38 mouse cellular contexts compared by ENCODE assay signal in genomic region chr1:34468051-34468450, GRCm38 (mm10). TPM values are rescaled to one million over a fixed set of nuclear protein-coding genes. Genes with fewer than 3 reads are reported as not detected.
DNase-seq lines count a peak whose midpoint lies in the region; ATAC-seq and TF ChIP-seq lines count a peak whose summit lies in the region.
"Had no signal": no experiment of that assay in that cellular context is flagged by ENCODE, and none has a peak within 500 bp of the region (broad histone marks: within the 10 kb centered on the region; RNA-seq: fewer than 3 reads in every experiment).

No protein-coding gene starts in this region.

- 0 out of 2 replicates have a peak, but pooled peaks cover 4% of the 10 kb centered on the region for H3K27me3 ChIP-seq in liver, postnatal 0 days (ENCODE audit: insufficient read depth, low read length)
- H3K27me3 ChIP-seq in liver, embryonic 11.5 days (replicated peaks; ENCODE audit: control insufficient read depth, insufficient read depth, low read length): 0 out of 2 replicates have a peak, but pooled peaks cover 5% of the 10 kb centered on the region
- H3K27me3 ChIP-seq in midbrain, embryonic 15.5 days (replicated peaks): peaks cover 12% of the 10 kb centered on the region
- H3K27me3 ChIP-seq in midbrain, embryonic 11.5 days (ENCODE audit: control insufficient read depth, insufficient read depth, low read length): peaks cover 14% of the 10 kb centered on the region
- peaks cover 22% of the 10 kb centered on the region for H3K27me3 ChIP-seq in hindbrain, embryonic 12.5 days

- WGBS in liver, postnatal 0 days (ENCODE audit: insufficient replicate concordance): 29% methylated on average over 3 of the region's 3 CpGs
- WGBS in liver, embryonic 11.5 days: 32% methylated on average over 3 of the region's 3 CpGs
- WGBS in midbrain, embryonic 15.5 days: 66% methylated on average over 3 of the region's 3 CpGs
- 63% methylated on average over 3 of the region's 3 CpGs for WGBS in midbrain, embryonic 11.5 days
- WGBS in hindbrain, embryonic 12.5 days: 69% methylated on average over 3 of the region's 3 CpGs

- no peak overlapping the region for H3K4me3 ChIP-seq in liver, postnatal 0 days (ENCODE audit: low read depth, low read length)
- H3K4me3 ChIP-seq in liver, embryonic 11.5 days (ENCODE audit: low read depth, low read length): no peak overlapping the region
- H3K4me3 ChIP-seq in midbrain, embryonic 15.5 days: no peak overlapping the region
- no peak overlapping the region for H3K4me3 ChIP-seq in midbrain, embryonic 11.5 days (ENCODE audit: low read depth, low read length)
- no peak overlapping the region for H3K4me3 ChIP-seq in hindbrain, embryonic 12.5 days
- H3K4me3 ChIP-seq: embryonic facial prominence, embryonic 13.5 days; forebrain, embryonic 10.5 days; forebrain, embryonic 15.5 days; hindbrain, embryonic 15.5 days; kidney, embryonic 15.5 days; left cerebral cortex, adult 2 months; limb, embryonic 13.5 days; liver, embryonic 12.5 days; neural tube, embryonic 13.5 days had no signal

- no peak for ATAC-seq in liver, postnatal 0 days
- no peak for ATAC-seq in liver, embryonic 11.5 days (replicated peaks; ENCODE audit: low FRiP score)
- no peak for ATAC-seq in midbrain, embryonic 15.5 days (replicated peaks)
- no peak for ATAC-seq in midbrain, embryonic 11.5 days (ENCODE audit: low FRiP score)
- ATAC-seq in granulocyte monocyte progenitor cell, adult 5-6 weeks (replicated peaks; ENCODE audit: poor library complexity, severe bottlenecking): peak; percentile 35
- peak; percentile 9 for ATAC-seq in megakaryocyte progenitor cell, adult 5-6 weeks (replicated peaks; ENCODE audit: poor library complexity)
- ATAC-seq in hindbrain, embryonic 12.5 days (ENCODE audit: low FRiP score): no peak
- ATAC-seq in activated CD4-positive, CD25-positive, alpha-beta regulatory T cell, adult 4 months: no peak
- ATAC-seq: forebrain, embryonic 15.5 days; liver, embryonic 12.5 days had no signal

- no peaks in the 10 kb centered on the region for H3K36me3 ChIP-seq in liver, postnatal 0 days (replicated peaks; ENCODE audit: insufficient read depth, low read length)
- no peaks in the 10 kb centered on the region for H3K36me3 ChIP-seq in liver, embryonic 11.5 days (ENCODE audit: control insufficient read depth, insufficient read depth, low read length)
- no peaks in the 10 kb centered on the region for H3K36me3 ChIP-seq in midbrain, embryonic 15.5 days (replicated peaks)
- no peaks in the 10 kb centered on the region for H3K36me3 ChIP-seq in midbrain, embryonic 11.5 days (ENCODE audit: control insufficient read depth, insufficient read depth, low read length)
- H3K36me3 ChIP-seq in hindbrain, embryonic 12.5 days: no peaks in the 10 kb centered on the region
- H3K36me3 ChIP-seq: embryonic facial prominence, embryonic 13.5 days; forebrain, embryonic 10.5 days; forebrain, embryonic 15.5 days; hindbrain, embryonic 15.5 days; kidney, embryonic 15.5 days; limb, embryonic 13.5 days; liver, embryonic 12.5 days; neural tube, embryonic 13.5 days had no signal

- H3K9ac ChIP-seq in liver, postnatal 0 days (replicated peaks): no peak overlapping the region; the same call in 1 of the 2 replicates
- no peak overlapping the region for H3K9ac ChIP-seq in liver, embryonic 11.5 days (ENCODE audit: low read depth, low read length)
- no peak overlapping the region for H3K9ac ChIP-seq in midbrain, embryonic 15.5 days
- H3K9ac ChIP-seq in midbrain, embryonic 11.5 days (ENCODE audit: low read length): no peak overlapping the region
- no peak overlapping the region for H3K9ac ChIP-seq in hindbrain, embryonic 12.5 days
- H3K9ac ChIP-seq: embryonic facial prominence, embryonic 13.5 days; forebrain, embryonic 15.5 days; hindbrain, embryonic 15.5 days; kidney, embryonic 15.5 days; limb, embryonic 13.5 days; liver, embryonic 12.5 days; neural tube, embryonic 13.5 days had no signal

- no peak overlapping the region for H3K4me2 ChIP-seq in liver, postnatal 0 days (ENCODE audit: low read depth, low read length)
- H3K4me2 ChIP-seq in liver, embryonic 11.5 days: no peak overlapping the region
- H3K4me2 ChIP-seq in midbrain, embryonic 15.5 days: no peak overlapping the region
- no peak overlapping the region for H3K4me2 ChIP-seq in midbrain, embryonic 11.5 days
- no peak overlapping the region for H3K4me2 ChIP-seq in hindbrain, embryonic 12.5 days (replicated peaks)
- H3K4me2 ChIP-seq: embryonic facial prominence, embryonic 13.5 days; forebrain, embryonic 15.5 days; heart, embryonic 11.5 days; hindbrain, embryonic 15.5 days; kidney, embryonic 15.5 days; limb, embryonic 13.5 days; liver, embryonic 12.5 days; neural tube, embryonic 13.5 days had no signal

- H3K4me1 ChIP-seq in liver, postnatal 0 days (ENCODE audit: insufficient read depth): peaks cover 18% of the 10 kb centered on the region
- peaks cover 6% of the 10 kb centered on the region for H3K4me1 ChIP-seq in liver, embryonic 11.5 days (replicated peaks; ENCODE audit: control insufficient read depth, insufficient read depth, low read length)
- peaks cover 12% of the 10 kb centered on the region for H3K4me1 ChIP-seq in midbrain, embryonic 15.5 days
- peaks cover 10% of the 10 kb centered on the region for H3K4me1 ChIP-seq in midbrain, embryonic 11.5 days (ENCODE audit: control insufficient read depth, insufficient read depth, low read length)
- H3K4me1 ChIP-seq in hindbrain, embryonic 12.5 days: peaks cover 8% of the 10 kb centered on the region
- H3K4me1 ChIP-seq: embryonic facial prominence, embryonic 13.5 days had no signal

- DNase-seq in liver, postnatal 0 days: no peak
- DNase-seq in liver, embryonic 11.5 days (ENCODE audit: low spot score): no peak
- no peak for DNase-seq in midbrain, embryonic 11.5 days (ENCODE audit: low spot score, missing footprints)
- DNase-seq: adrenal gland, adult 2 months; adrenal gland, postnatal 36 days; cerebellum, adult 9-10 months; gastrocnemius, postnatal 25 days; heart, adult 18-20 months; heart, postnatal 36 days; kidney, adult 18-20 months; kidney, postnatal 25 days; lung, adult 18-20 months; right cerebral cortex, postnatal 25 days; thymus, adult 18-20 months; thymus, postnatal 25 days had no signal

- no peak for TF ChIP-seq EP300 in liver, postnatal 0 days (IDR thresholded peaks at IDR 0.05; ENCODE audit: low read depth)

- no peak for TF ChIP-seq CTCF in liver, postnatal 0 days (IDR thresholded peaks at IDR 0.05; ENCODE audit: low read depth)

- no peaks in the 10 kb centered on the region for H3K9me3 ChIP-seq in liver, postnatal 0 days (ENCODE audit: low read length)
- no peaks in the 10 kb centered on the region for H3K9me3 ChIP-seq in liver, embryonic 11.5 days (ENCODE audit: control insufficient read depth, low read length)
- H3K9me3 ChIP-seq in midbrain, embryonic 15.5 days: no peaks in the 10 kb centered on the region
- H3K9me3 ChIP-seq in midbrain, embryonic 11.5 days (ENCODE audit: control insufficient read depth, low read length): no peaks in the 10 kb centered on the region
- no peaks in the 10 kb centered on the region for H3K9me3 ChIP-seq in hindbrain, embryonic 12.5 days (replicated peaks)
- H3K9me3 ChIP-seq: embryonic facial prominence, embryonic 13.5 days; forebrain, embryonic 10.5 days; forebrain, embryonic 15.5 days; hindbrain, embryonic 15.5 days; kidney, embryonic 15.5 days; limb, embryonic 13.5 days; liver, embryonic 12.5 days; neural tube, embryonic 13.5 days had no signal

- peak overlapping the region; percentile 22; the same call in 1 of the 2 replicates for H3K27ac ChIP-seq in liver, postnatal 0 days (ENCODE audit: low read depth)
- H3K27ac ChIP-seq in liver, embryonic 11.5 days (ENCODE audit: low read depth, low read length): no peak overlapping the region; the same call in 1 of the 2 replicates
- 0 out of 2 replicates have a peak overlapping the region, but pooled peaks have one; percentile 21 for H3K27ac ChIP-seq in midbrain, embryonic 15.5 days
- no peak overlapping the region for H3K27ac ChIP-seq in midbrain, embryonic 11.5 days (ENCODE audit: low read depth, low read length)
- H3K27ac ChIP-seq in hindbrain, embryonic 12.5 days: no peak overlapping the region
- H3K27ac ChIP-seq: embryonic facial prominence, embryonic 13.5 days; forebrain, embryonic 10.5 days; forebrain, embryonic 15.5 days; hindbrain, embryonic 15.5 days; kidney, embryonic 15.5 days; left cerebral cortex, adult 2 months; limb, embryonic 13.5 days; liver, embryonic 12.5 days; neural tube, embryonic 13.5 days; stomach, postnatal 0 days had no signal

RNA-seq across cellular contexts. Expression of gene Ptpn18, which starts 8.5 kb away (rescaled TPM):
- polyA plus RNA-seq in liver, postnatal 0 days (2015; fragmentation: Nextera tagmentation; extraction: Ambion mirVana): 28.2 and 32.1 TPM in 2 replicates
- polyA plus RNA-seq in liver, embryonic 11.5 days (2014; fragmentation: Nextera tagmentation; extraction: Ambion mirVana): 23.2 and 23.5 TPM in 2 replicates
- polyA plus RNA-seq in midbrain, embryonic 15.5 days (2015; fragmentation: Nextera tagmentation; extraction: Ambion mirVana): 4.8 and 7.1 TPM in 2 replicates
- polyA plus RNA-seq in midbrain, embryonic 11.5 days (2014; fragmentation: Nextera tagmentation; extraction: Ambion mirVana): 5.5 and 7.3 TPM in 2 replicates
- 46.9 and 56.7 TPM in 2 replicates for total RNA-seq in granulocyte monocyte progenitor cell, adult 5-6 weeks (2014; fragmentation: Nextera tagmentation)
- 292 and 344 TPM in 2 replicates for total RNA-seq in granulocyte monocyte progenitor cell, adult 5-6 weeks (2017)
- total RNA-seq in megakaryocyte progenitor cell, adult 5-6 weeks (2015): 51.7 and 55.5 TPM in 2 replicates
- total RNA-seq in megakaryocyte progenitor cell, adult 5-6 weeks (2017): 287 and 316 TPM in 2 replicates
- polyA plus RNA-seq in hindbrain, embryonic 12.5 days (2016; fragmentation: Nextera tagmentation; extraction: Ambion mirVana): 6.9 and 12.0 TPM in 2 replicates
- 100 to 1,000 TPM; 175 to 257 TPM for polyA plus RNA-seq in activated CD4-positive, CD25-positive, alpha-beta regulatory T cell, adult 4 months (2017; shearing (Covaris generic))

RNA-seq across cellular contexts. Expression of gene Imp4, which starts 28.4 kb away (rescaled TPM):
- polyA plus RNA-seq in liver, postnatal 0 days (2015; fragmentation: Nextera tagmentation; extraction: Ambion mirVana): 37.6 and 41.6 TPM in 2 replicates
- 141 and 156 TPM in 2 replicates for polyA plus RNA-seq in liver, embryonic 11.5 days (2014; fragmentation: Nextera tagmentation; extraction: Ambion mirVana)
- 54.3 and 54.7 TPM in 2 replicates for polyA plus RNA-seq in midbrain, embryonic 15.5 days (2015; fragmentation: Nextera tagmentation; extraction: Ambion mirVana)
- 90.3 and 94.0 TPM in 2 replicates for polyA plus RNA-seq in midbrain, embryonic 11.5 days (2014; fragmentation: Nextera tagmentation; extraction: Ambion mirVana)
- total RNA-seq in granulocyte monocyte progenitor cell, adult 5-6 weeks (2014; fragmentation: Nextera tagmentation): 45.9 and 50.4 TPM in 2 replicates
- total RNA-seq in granulocyte monocyte progenitor cell, adult 5-6 weeks (2017): 26.2 and 35.9 TPM in 2 replicates
- total RNA-seq in megakaryocyte progenitor cell, adult 5-6 weeks (2015): 53.6 and 69.7 TPM in 2 replicates
- total RNA-seq in megakaryocyte progenitor cell, adult 5-6 weeks (2017): 29.5 and 32.1 TPM in 2 replicates
- polyA plus RNA-seq in hindbrain, embryonic 12.5 days (2016; fragmentation: Nextera tagmentation; extraction: Ambion mirVana): 69.7 and 70.1 TPM in 2 replicates
- 100 to 1,000 TPM; 105 to 131 TPM for polyA plus RNA-seq in activated CD4-positive, CD25-positive, alpha-beta regulatory T cell, adult 4 months (2017; shearing (Covaris generic))

RNA-seq across cellular contexts. Expression of gene Ccdc115, which starts 28.6 kb away (rescaled TPM):
- polyA plus RNA-seq in liver, postnatal 0 days (2015; fragmentation: Nextera tagmentation; extraction: Ambion mirVana): 19.0 and 21.0 TPM in 2 replicates
- 65.5 and 65.9 TPM in 2 replicates for polyA plus RNA-seq in liver, embryonic 11.5 days (2014; fragmentation: Nextera tagmentation; extraction: Ambion mirVana)
- polyA plus RNA-seq in midbrain, embryonic 15.5 days (2015; fragmentation: Nextera tagmentation; extraction: Ambion mirVana): 70.6 and 71.2 TPM in 2 replicates
- 73.9 and 78.3 TPM in 2 replicates for polyA plus RNA-seq in midbrain, embryonic 11.5 days (2014; fragmentation: Nextera tagmentation; extraction: Ambion mirVana)
- total RNA-seq in granulocyte monocyte progenitor cell, adult 5-6 weeks (2014; fragmentation: Nextera tagmentation): 45.7 and 60.2 TPM in 2 replicates
- 70.6 and 81.4 TPM in 2 replicates for total RNA-seq in granulocyte monocyte progenitor cell, adult 5-6 weeks (2017)
- total RNA-seq in megakaryocyte progenitor cell, adult 5-6 weeks (2015): 52.4 and 54.5 TPM in 2 replicates
- total RNA-seq in megakaryocyte progenitor cell, adult 5-6 weeks (2017): 65.5 and 65.9 TPM in 2 replicates
- 61.4 and 62.9 TPM in 2 replicates for polyA plus RNA-seq in hindbrain, embryonic 12.5 days (2016; fragmentation: Nextera tagmentation; extraction: Ambion mirVana)
- 10 to 100 TPM; 35.5 to 37.9 TPM for polyA plus RNA-seq in activated CD4-positive, CD25-positive, alpha-beta regulatory T cell, adult 4 months (2017; shearing (Covaris generic))

RNA-seq across cellular contexts. Expression of gene Prss39, which starts 30.2 kb away (rescaled TPM):
- polyA plus RNA-seq in liver, postnatal 0 days (2015; fragmentation: Nextera tagmentation; extraction: Ambion mirVana): not detected in 2 replicates
- polyA plus RNA-seq in liver, embryonic 11.5 days (2014; fragmentation: Nextera tagmentation; extraction: Ambion mirVana): not detected in 2 replicates
- polyA plus RNA-seq in midbrain, embryonic 15.5 days (2015; fragmentation: Nextera tagmentation; extraction: Ambion mirVana): not detected in 2 replicates
- polyA plus RNA-seq in midbrain, embryonic 11.5 days (2014; fragmentation: Nextera tagmentation; extraction: Ambion mirVana): not detected in 2 replicates
- 1.2 TPM in 1 of 2 replicates, not detected in the other for total RNA-seq in granulocyte monocyte progenitor cell, adult 5-6 weeks (2014; fragmentation: Nextera tagmentation)
- total RNA-seq in granulocyte monocyte progenitor cell, adult 5-6 weeks (2017): not detected in 2 replicates
- 0.29 TPM in 1 of 2 replicates, not detected in the other for total RNA-seq in megakaryocyte progenitor cell, adult 5-6 weeks (2015)
- not detected in 2 replicates for total RNA-seq in megakaryocyte progenitor cell, adult 5-6 weeks (2017)
- not detected in 2 replicates for polyA plus RNA-seq in hindbrain, embryonic 12.5 days (2016; fragmentation: Nextera tagmentation; extraction: Ambion mirVana)
- polyA plus RNA-seq in activated CD4-positive, CD25-positive, alpha-beta regulatory T cell, adult 4 months (2017; shearing (Covaris generic)): under 1 TPM in 1 of 2 experiments, not detected in 1; 0.44 TPM
- total RNA-seq: adrenal gland, adult 2 months; adrenal gland, postnatal 36 days; gastrocnemius, adult 18-20 months; gastrocnemius, postnatal 25 days; heart, adult 18-20 months; heart, postnatal 36 days; layer of hippocampus, adult 18-20 months; layer of hippocampus, postnatal 10 days; left cerebral cortex, adult 2 months; left cerebral cortex, postnatal 36 days had no signal
- polyA plus RNA-seq: adrenal gland, adult 2 months; embryonic facial prominence, embryonic 13.5 days; forebrain, embryonic 10.5 days; forebrain, embryonic 15.5 days; frontal cortex, adult 2 months; heart, embryonic 11.5 days; heart, embryonic 16.5 days; hindbrain, embryonic 15.5 days; intestine, embryonic 14.5 days; kidney, embryonic 15.5 days; limb, embryonic 13.5 days; liver, embryonic 12.5 days; neural tube, embryonic 13.5 days; stomach, postnatal 0 days had no signal

Comparison
In these comparisons a context has a peak if more than half of its experiments do, and no peak if none do; other contexts are left out.
1. H3K27ac ChIP-seq: peak in liver, postnatal 0 days (single experiment) and midbrain, embryonic 15.5 days (single experiment); none in liver, embryonic 11.5 days (single experiment), midbrain, embryonic 11.5 days (single experiment) and hindbrain, embryonic 12.5 days (single experiment).
2. ATAC-seq: peak in granulocyte monocyte progenitor cell, adult 5-6 weeks (single experiment) and megakaryocyte progenitor cell, adult 5-6 weeks (single experiment); none in liver, postnatal 0 days (single experiment), liver, embryonic 11.5 days (single experiment), midbrain, embryonic 15.5 days (single experiment), midbrain, embryonic 11.5 days (single experiment), hindbrain, embryonic 12.5 days (single experiment) and activated CD4-positive, CD25-positive, alpha-beta regulatory T cell, adult 4 months (single experiment).